Mouse (Mus musculus) embryonic facial prominence, embryonic 11.5 days (tissue): ENCODE data around the gene Rab11fip5. TPM values are rescaled to one million over a fixed set of nuclear protein-coding genes. Genes with fewer than 3 reads are reported as not detected.

Experiments used
- ATAC-seq: fragments of 200-750 bp; cut with Nextera tagmentation; replicated peaks from 2 replicates; pipeline ENCODE4 v1.8.0; 2017; ENCODE audit warnings: low read depth; ENCODE audit not compliant: insufficient number of reproducible peaks, low FRiP score, low TSS enrichment
- DNase-seq: peaks from one replicate; pipeline ENCODE4 v3.0.0-alpha.2; 2015; ENCODE audit warnings: low spot score
- H3K27ac ChIP-seq: fragments of 300-500 bp; sonication (generic); replicated peaks from 2 replicates; pipeline ENCODE4 v1.5.1; 2014; ENCODE audit warnings: mild to moderate bottlenecking, low read depth, low read length, control low read depth
- H3K27me3 ChIP-seq: fragments of 300-500 bp; sonication (generic); 2 replicates; pipeline ENCODE4 v1.6.1; 2014; ENCODE audit warnings: mild to moderate bottlenecking, low read length, moderate library complexity, mixed read lengths; ENCODE audit not compliant: control insufficient read depth, insufficient read depth
- H3K36me3 ChIP-seq: fragments of 300-500 bp; sonication (generic); replicated peaks from 2 replicates; pipeline ENCODE4 v1.6.1; 2014; ENCODE audit warnings: low read depth, mild to moderate bottlenecking, low read length, moderate library complexity, mixed read lengths; ENCODE audit not compliant: control insufficient read depth, insufficient read depth
- H3K4me1 ChIP-seq: fragments of 300-500 bp; sonication (generic); 2 replicates; pipeline ENCODE4 v1.6.1; 2014; ENCODE audit warnings: low read length, mixed read lengths; ENCODE audit not compliant: control insufficient read depth, insufficient read depth
- H3K4me2 ChIP-seq: fragments of 300-500 bp; sonication (generic); 2 replicates; pipeline ENCODE4 v1.6.1; 2014; ENCODE audit warnings: low read depth, mild to moderate bottlenecking, control low read depth, low read length, moderate library complexity
- H3K4me3 ChIP-seq: fragments of 300-500 bp; sonication (generic); 2 replicates; pipeline ENCODE4 v1.5.1; 2014; ENCODE audit warnings: low read depth, low read length, control low read depth
- H3K9ac ChIP-seq: fragments of 300-500 bp; sonication (generic); replicated peaks from 2 replicates; pipeline ENCODE4 v1.6.1; 2014; ENCODE audit warnings: mild to moderate bottlenecking, control low read depth, low read length
- H3K9me3 ChIP-seq: fragments of 300-500 bp; sonication (generic); replicated peaks from 2 replicates; pipeline ENCODE4 v1.6.1; 2016; ENCODE audit warnings: mild to moderate bottlenecking, low read length, inconsistent platforms, mixed read lengths; ENCODE audit not compliant: control insufficient read depth
- WGBS: fragments of 180-500 bp; shearing (Covaris S2); extraction: QIAGEN DNeasy Blood & Tissue Kit; methylation state at CpG from one replicate; pipeline ENCODE4 v1.1.7; 2014; 5-methylcytosine and 5-hydroxymethylcytosine counted together
- microRNA-seq: library from miRNA; unstranded; fragments of <30 nt; microRNA quantifications from one replicate; pipeline ENCODE4, GENCODE M21; 2016; ENCODE audit warnings: borderline number of aligned reads
- polyA plus RNA-seq: library from polyadenylated mRNA; unstranded; fragments of >200 nt; fragmentation: Nextera tagmentation; extraction: Ambion mirVana; gene quantifications from 2 replicates; pipeline ENCODE4 v1.2.1, GENCODE M21; 2014

The Rab11fip5 gene
- polyA plus RNA-seq, 1 experiment from 2014 or later = 3.1 TPM

DNA sequence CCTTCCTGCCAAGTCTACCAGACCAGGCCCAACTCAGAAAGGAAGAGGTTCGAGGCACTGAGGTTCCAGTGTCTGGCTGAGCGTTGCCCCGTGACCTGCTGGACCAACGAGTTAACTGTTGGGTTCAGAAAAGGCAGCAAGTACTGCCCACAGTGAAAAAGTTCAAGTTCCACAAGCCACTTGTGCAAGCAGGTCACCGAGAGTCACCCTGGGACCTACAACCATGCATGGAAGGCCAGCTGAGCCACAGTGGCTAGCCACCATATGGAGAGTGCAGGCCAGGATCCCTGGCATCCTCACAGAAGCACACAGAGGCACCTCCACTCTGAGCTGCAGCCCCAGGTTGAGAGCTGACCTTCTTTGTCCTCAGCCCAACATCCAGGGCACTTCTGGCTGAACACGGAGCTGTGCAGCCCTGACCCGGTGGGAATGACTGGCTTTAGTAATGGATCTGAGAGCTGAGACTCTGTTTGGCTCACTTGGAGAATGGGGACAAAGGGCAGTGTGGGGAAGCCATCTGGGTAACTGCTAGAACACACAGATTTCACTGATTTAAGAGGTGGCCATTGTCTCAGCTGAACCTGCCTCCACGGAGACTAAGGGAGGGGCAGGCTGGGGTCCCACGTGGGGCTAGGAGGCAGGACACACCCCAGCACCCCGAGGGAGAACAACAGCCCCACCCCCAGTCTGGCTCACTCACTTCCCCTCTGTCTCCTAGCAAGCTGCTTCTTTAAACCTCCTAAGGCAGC lies 81.0 kb downstream of the Rab11fip5 start:
- 53% methylated on average over 10 of the region's 10 CpGs for WGBS
- no peak overlapping the region for H3K4me2 ChIP-seq
- H3K4me3 ChIP-seq = no peak overlapping the region
- H3K27ac ChIP-seq = no peak overlapping the region
- H3K27me3 ChIP-seq = no peaks in the 10 kb centered on the region
- ATAC-seq (no peak), DNase-seq (no peak)
- H3K9ac ChIP-seq = no peak overlapping the region
- no peaks in the 10 kb centered on the region for H3K9me3 ChIP-seq
- no peaks in the 10 kb centered on the region for H3K36me3 ChIP-seq
- H3K4me1 ChIP-seq = no peaks in the 10 kb centered on the region

DNA sequence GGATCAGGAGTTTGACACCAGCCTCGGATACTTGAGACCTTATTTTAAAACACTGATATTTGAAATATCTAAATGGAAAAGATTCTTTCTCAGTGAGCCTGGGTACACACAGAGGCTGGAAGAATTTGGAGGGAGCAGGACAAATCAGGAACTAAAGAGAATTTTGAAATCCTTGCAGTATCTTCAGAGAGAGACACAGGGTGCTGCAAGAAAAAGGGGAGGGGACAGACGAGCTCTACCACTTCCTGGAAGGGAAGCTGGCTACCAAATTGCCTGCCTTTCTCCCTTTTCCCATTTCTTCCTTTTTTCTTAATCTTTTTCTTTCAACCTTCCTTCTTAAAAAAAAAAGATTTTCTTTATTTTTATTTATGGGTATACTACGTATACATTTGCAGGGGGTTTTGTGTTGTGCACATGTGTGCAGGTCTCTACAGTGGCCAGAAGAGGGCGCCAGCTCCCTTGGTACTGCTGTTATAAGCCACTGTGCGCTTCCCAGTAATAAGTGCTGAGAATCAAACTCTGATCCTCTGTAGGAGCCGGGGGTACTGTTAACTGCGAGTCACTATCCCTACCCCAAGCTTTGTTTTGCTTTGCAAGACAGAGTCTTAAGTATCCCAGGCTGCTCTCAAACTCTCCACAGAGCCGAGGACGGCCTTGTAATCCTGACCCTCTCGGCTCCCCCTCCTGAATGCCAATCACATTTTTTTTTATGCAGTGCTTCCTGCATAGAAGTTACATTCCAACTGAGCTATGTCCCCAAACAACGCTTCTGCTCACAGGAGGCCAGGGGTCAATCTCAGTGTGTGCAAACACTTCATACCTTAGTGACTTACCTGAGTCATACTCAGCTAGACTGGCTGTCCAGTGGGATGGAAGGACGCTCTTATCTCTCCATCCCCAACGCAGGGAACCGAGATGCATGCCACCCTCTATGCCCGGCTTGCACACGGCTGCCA lies 83.3 kb downstream of the Rab11fip5 start:
- Histone ChIP-seq H3K27ac (no peak overlapping the region), H3K9me3 (no peaks in the 10 kb centered on the region), H3K4me1 (no peaks in the 10 kb centered on the region), H3K4me3 (no peak overlapping the region), H3K27me3 (no peaks in the 10 kb centered on the region), H3K36me3 (no peaks in the 10 kb centered on the region), H3K9ac (no peak overlapping the region), H3K4me2 (no peak overlapping the region)
- 89% methylated on average over 16 of the region's 16 CpGs for WGBS
- DNase-seq (no peak), ATAC-seq (no peak)

DNA sequence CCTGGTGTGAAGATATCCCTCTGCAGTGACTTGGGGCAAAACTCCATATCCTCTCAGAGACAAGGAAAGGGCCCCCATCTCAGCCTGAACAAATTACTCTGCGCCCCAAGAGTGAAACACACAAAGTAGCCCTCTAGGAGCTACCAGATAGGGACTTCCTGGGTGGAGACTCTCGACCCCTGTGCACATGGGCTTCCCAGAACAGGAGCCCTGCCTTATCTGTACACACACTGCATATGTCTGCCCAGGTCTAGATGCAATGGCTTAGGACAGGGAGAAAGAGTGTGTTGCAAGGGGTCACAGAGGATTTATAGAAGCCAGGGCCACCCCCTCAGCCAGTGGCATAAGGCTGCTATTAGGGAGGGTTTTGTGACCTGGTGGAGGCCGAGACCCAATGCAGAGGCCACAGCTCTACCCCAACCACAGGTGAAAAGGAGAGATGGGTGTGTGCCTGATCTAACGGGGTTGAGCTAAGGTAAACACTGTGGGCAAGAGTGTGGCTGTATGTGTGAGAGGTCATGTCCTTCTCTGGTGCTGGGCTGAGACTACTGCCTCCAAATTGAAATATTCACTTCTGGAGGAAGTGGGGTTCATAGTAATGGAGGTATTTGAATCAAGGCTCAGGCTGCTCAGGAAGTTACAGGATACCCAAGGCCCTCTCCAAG lies 86.1 kb downstream of the Rab11fip5 start:
- H3K9ac ChIP-seq = no peak overlapping the region
- H3K27ac ChIP-seq = no peak overlapping the region
- H3K27me3 ChIP-seq = no peaks in the 10 kb centered on the region
- ATAC-seq = no peak
- no peaks in the 10 kb centered on the region for H3K4me1 ChIP-seq
- H3K9me3 ChIP-seq = no peaks in the 10 kb centered on the region
- no peaks in the 10 kb centered on the region for H3K36me3 ChIP-seq
- DNase-seq = no peak
- no peak overlapping the region for H3K4me2 ChIP-seq
- H3K4me3 ChIP-seq = no peak overlapping the region
- WGBS = 85% methylated on average over 4 of the region's 4 CpGs

DNA sequence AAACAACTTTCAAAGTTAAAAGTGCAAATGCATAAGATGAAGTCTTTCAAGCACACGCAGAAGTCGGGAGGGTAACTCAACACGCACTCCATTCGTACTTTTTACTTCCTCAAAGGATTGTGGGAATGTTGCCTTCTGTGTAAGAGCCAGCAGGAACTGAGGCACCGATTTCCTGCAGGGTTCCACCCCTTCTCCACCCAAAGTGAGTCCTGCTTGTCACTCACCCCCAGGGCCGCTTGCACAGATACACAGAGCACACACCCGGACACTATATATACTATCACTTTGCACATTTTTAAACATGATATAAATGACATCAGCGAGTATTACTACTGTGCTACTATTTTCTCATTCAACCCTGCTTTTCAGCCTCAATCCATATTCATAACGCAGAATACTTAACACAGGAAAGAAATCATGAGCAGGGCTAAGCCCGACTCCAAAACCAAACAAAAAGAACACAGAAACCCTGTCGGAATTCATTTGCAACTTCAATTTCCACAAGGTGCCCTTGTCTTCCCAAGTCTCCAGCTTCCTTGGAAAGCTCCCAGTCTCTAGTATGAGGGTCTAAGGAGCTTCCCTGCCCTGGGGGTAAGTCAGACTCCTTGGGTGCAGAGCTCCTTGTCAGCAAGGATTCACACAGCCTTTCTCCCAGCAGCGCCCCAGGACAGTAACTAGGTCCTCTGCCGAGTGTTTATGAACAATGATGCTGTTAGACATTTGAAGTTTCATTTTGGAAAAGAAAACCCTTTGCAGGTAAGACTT lies 88.0 kb downstream of the Rab11fip5 start:
- H3K4me1 ChIP-seq = no peaks in the 10 kb centered on the region
- DNase-seq = no peak

More for the DNA sequence above, 88.0 kb downstream of the Rab11fip5 start:
- H3K9me3 ChIP-seq = no peaks in the 10 kb centered on the region
- ATAC-seq = no peak
- H3K27ac ChIP-seq = no peak overlapping the region
- no peak overlapping the region for H3K4me3 ChIP-seq
- WGBS = 77% methylated on average over 13 of the region's 13 CpGs
- H3K36me3 ChIP-seq = no peaks in the 10 kb centered on the region
- no peak overlapping the region for H3K9ac ChIP-seq
- no peak overlapping the region for H3K4me2 ChIP-seq
- no peaks in the 10 kb centered on the region for H3K27me3 ChIP-seq

Small RNA genes within 50 kb of the gene (microRNA-seq; reads per million reads assigned to microRNA genes)
- gene Mir705 = not detected

Other genes with a start within 250 kb of the Rab11fip5 start
- 54.5 and 62.2 TPM in 2 replicates for gene Spr, start 236.9 kb downstream of the Rab11fip5 start, polyA plus RNA-seq
- 0.56 and 0.88 TPM in 2 replicates for gene Emx1, start 187.2 kb downstream of the Rab11fip5 start, polyA plus RNA-seq
- gene Sfxn5, start 41.2 kb downstream of the Rab11fip5 start, polyA plus RNA-seq = 4.7 and 5.6 TPM in 2 replicates
- gene Noto, start 49.3 kb upstream of the Rab11fip5 start, polyA plus RNA-seq = not detected in 2 replicates
- gene Smyd5, start 57.4 kb upstream of the Rab11fip5 start, polyA plus RNA-seq = 56.3 and 56.4 TPM in 2 replicates
- gene Cct7, start 76.9 kb upstream of the Rab11fip5 start, polyA plus RNA-seq = 713 and 720 TPM in 2 replicates
- 23.5 and 23.7 TPM in 2 replicates for gene Pradc1, start 77.3 kb upstream of the Rab11fip5 start, polyA plus RNA-seq
- gene Fbxo41, start 128.4 kb upstream of the Rab11fip5 start, polyA plus RNA-seq = 0.35 and 0.54 TPM in 2 replicates
- gene Egr4, start 139.0 kb upstream of the Rab11fip5 start, polyA plus RNA-seq = not detected in 2 replicates
- gene Alms1, start 212.9 kb upstream of the Rab11fip5 start, polyA plus RNA-seq = 7.6 and 7.8 TPM in 2 replicates